Mouse (Mus musculus) gastrocnemius, adult 18-20 months (tissue): Measurements from ENCODE around the gene Bet1l. TPM values are rescaled to one million over a fixed set of nuclear protein-coding genes. Genes with fewer than 3 reads are reported as not detected.

ENCODE experiments used
- DNase-seq: peaks from one replicate; pipeline ENCODE4 v3.0.0; 2021; ENCODE audit warnings: low spot score
- total RNA-seq, 2 experiments: library from RNA; stranded (reverse); gene quantifications; 2 replicates each; pipeline ENCODE4 v1.2.3; 2021

Gene Bet1l
- total RNA-seq, 2 experiments from 2014 or later = 5.0 to 6.1 TPM

DNA sequence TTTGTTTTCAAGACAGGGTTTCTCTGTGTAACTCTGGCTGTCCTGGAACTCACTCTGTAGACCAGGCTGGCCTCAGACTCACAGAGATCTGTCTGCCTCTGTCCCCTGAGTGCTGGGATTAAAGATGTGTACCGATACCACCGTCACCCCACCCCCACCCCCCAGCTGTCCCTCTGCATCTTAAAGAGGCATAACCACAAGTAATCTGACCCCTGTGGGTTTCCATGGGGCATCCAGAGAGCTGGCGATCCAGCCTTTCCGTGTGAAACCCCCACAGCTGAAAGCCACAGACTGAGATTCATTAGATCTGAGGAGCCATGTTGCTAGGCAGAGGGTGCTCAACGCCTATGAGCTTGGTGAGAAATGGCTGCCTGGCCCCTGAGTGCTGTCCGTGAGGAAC, 2.6 kb upstream of the Bet1l start:
- DNase-seq = no peak

DNA sequence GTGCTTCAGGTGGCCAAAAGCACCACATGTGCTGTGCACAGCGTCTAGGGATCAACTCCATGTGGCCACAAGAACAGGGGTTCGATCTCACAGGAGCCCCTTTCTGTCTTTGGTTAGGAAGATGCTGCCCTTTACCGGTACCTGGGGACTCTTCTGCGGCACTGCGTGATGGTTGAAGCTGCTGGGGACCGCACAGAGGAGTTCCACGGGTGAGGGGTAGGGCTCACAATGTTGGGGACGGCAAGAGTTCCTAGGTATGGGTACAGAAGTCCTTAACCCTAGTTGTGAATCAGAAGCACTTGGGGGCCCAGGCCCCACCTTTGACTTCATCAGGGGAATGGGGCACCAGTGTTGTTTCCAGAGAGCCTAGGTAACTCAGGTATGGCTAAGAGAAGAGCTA, 1.4 kb upstream of the Bet1l start:
- DNase-seq = no peak

DNA sequence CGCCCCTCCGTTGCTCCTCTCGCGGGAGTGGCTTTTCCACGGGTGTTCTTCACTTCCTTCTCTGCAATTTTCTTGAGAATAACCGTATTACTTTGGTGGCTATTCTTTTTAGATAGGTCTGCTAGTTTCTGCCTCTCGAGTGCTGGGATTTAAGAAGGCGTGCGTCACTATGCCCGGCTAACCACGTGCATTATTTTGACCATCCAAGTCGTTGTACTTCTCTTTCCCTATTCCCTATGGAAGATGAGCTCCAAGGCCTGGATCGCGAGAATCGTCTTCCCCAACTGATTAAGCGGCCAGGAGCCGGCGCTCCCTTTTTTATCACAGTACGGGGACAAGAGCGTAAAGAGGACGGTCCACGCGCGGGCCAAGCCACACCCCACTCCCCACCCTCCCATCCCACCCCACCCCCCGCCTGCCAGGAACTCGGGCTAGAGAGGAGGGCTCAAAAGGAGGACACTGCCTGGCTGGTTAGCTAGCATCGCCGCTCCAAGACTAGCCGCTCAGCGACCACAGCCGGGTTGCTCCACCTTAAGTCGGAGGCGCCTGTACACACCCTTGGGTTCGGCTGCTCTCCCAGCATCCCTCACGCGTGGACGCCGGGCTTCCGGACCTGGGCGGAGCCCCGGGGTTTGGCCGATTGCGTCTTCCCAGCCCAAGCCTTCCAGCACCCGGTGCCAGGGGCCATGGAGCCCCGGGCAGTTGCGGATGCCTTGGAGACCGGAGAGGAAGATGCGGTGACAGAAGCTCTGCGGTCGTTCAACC, 410 bp downstream of the Bet1l start, which contains the start of gene Ric8a:
Gene Ric8a, plus strand, starts transcription at position 173 of the 765 bp plus-strand sequence.
- DNase-seq = peak; percentile 92

DNA sequence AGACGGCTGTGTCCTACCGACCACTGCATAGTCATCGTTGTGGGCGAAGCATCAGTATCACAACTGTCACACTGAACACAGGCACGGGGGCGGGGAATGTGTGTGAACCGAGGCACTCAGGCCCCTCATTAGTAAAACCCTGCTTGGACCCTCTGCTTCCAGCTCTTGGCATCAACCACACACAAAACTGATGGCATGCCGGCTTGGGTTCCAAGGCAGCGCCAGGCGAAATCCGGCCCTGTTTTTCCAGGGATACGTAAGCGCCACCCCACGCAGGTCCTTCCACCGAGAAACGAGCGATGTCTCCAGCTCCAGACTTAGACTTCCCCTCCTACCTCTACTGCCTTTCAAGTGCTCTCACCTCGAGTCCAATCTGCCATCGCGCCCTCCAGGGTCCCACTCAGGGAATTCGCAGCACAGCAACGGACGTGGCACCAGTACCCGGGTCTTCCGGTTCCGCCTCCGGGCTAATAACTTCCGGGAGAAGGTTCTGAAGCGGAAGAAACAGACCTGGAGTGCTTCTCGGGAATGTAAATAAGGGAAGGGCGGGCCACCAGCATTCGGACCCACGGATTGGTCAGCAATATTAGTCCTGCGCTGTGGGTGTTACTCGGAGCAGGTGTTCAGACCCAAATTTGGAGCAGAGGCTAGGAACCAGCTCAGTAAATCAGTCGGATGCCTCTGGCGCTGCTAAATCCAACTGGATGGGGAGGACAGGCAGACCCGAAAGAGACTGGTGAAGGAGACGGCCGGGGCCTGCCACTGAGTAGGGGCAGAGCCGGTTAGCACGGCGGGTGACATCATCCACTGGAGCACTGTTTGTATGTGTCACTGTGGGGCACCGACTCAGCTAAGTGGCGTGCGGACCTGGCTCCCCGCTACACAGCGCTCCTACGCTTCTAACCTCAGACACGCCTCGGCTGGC, 1.3 kb downstream of the Bet1l start, which contains the start of gene Gm45785:
Gene Gm45785, minus strand, starts transcription at position 472 of the 925 bp plus-strand sequence.
- DNase-seq = peak; percentile 91

DNA sequence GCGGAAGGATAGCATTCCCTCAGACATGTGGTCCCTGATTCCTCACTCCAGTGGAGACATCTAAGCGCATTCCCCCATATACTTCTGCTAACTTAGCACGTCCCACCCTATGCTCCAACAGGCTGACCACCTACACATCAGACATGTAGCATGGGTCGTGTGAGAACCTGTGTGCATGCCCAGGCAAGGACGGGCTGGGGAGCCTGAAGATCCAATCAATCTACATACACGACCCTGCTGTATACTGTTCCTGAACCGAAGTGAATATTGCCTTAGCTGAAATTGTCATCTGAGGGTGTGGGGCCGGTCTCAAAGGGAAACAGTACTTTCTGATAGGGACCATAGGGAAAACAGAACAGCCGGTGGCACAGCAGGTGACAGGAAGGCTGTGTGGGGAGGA, 2.2 kb downstream of the Bet1l start:
- no peak for DNase-seq

DNA sequence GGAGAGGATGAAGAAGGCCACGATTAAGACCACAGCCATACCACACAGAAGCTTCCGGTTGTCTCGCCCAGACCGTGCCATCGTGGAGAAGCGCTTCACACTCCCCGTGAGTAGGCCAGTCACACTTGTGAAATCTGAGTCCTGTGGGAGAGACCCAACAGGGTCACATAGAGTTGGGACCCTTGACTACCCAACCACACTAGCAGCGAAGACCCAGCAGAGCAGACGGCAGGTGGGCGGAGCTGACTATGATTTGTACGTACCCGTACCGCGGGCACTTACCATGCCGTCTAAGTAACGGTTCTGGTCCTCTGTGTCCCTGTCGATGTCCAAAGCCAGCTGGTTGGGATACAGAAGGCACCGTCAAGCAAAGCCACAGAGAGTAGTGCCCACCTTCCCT, 2.9 kb downstream of the Bet1l start:
- DNase-seq = no peak

DNA sequence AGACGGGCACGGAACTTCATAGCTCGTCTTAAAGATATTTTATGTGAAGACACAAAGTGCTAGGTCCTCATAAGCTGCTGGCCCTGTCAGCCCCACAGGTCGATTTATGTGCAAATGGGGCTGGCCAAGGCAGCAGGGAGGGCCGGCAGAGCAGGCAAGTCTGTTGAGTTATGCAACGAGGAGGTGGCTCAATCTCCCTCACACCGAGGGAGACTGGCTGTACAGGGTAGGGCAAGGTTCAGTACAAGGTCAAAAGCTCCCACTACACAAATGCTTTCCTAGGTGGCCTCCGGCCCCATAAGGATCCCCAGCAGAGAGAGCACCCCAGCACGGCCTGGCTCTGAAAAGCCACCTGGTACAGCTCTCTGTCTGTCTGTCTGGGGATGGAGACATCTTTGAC, 4.0 kb downstream of the Bet1l start:
- no peak for DNase-seq

DNA sequence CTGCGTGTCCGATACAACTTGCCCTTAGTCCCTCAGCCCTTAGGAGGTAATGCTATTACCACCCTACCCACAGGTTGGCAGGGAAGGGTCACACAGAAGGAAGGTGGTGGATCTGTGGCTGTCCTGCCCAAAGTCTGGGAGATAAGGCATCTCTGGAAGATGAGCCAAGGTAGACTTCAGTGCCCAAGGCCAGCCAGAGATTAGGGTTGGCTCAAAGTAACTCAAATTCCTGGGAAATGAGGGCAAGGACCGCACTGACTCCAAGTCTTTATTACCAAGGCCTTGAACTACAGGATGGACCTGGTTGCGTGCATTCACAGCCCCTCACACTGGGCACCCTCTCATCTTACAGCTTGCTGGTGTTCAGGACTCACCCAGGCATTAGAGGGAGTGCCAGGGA, 5.5 kb downstream of the Bet1l start:
- DNase-seq = no peak

DNA sequence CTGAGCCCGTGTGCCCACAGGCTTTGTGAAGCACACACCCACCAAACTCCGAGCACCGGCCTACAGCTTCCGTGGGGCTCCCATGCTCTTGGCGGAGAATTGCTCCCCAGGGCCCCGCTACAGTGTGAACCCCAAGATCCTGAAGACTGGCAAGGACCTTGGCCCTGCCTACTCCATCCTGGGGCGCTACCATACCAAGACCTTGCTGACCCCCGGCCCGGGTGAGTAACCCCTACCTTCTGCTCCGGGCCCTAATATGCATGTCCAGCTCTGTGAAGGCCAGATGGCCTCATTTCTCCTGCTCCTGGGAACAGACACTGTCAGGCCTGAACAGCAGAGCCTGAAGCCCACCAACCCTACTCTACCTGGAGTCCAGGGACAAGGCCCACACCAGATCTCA, 8.8 kb downstream of the Bet1l start:
- no peak for DNase-seq

DNA sequence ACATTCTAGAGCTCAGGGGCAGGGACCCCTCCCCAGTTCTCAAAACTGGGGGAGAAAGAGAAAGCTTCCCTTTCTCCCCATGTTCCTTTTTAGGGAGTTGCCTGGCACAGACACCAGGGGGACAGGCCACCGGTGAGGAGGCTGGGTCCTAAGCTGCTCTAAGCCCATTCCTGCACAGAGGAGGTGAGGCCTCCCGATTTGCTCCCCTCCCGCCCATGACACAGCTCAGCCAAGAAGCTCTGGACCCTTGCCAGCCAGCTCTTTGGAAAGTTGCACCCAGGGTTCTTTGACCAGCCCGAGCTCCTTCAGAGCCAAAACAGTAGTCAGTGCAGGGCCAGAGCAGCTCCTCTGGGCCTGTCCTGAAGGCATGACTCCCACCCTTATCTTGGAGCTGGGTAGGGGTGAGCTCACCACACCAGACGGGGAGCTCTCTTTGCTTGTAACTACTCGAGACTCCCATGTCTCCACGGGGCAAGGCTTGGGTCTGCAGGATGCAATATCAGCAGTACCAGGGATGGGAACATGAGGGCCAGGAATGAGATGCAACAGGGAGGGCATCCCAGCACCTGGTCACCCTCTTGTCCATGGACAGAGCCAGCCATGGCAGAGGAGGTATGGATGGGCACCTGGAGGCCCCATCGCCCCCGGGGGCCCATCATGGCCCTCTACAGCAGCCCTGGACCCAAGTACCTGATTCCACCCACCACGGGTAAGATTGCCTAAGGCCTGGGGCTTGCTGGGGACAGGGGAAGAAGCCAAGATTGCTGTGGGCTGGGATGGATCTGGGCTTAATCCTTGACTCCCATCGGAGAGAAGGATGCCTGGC, 9.4 kb downstream of the Bet1l start, which contains the start of gene Odf3:
Gene Odf3, plus strand, starts transcription at position 51 of the 826 bp plus-strand sequence.
- DNase-seq = no peak

DNA sequence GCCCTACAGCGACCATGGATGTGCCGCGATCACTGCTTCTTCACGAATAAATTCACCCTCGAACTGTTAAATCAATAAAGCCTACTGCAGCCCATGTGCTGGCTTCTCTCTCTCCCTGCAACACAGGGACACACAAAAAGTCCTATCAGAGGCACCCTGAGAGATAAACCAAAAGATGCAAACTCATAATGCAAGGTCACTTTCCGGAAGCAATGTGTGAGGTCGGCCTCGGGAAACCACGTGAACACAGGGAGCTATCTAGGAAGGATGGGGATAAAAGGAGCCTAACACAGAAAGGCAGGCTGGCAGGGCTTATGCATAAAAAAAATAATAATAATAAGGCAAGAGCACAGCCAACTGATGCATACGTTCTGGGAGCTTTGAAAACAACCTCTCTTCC, 10.7 kb downstream of the Bet1l start:
- DNase-seq = no peak

DNA sequence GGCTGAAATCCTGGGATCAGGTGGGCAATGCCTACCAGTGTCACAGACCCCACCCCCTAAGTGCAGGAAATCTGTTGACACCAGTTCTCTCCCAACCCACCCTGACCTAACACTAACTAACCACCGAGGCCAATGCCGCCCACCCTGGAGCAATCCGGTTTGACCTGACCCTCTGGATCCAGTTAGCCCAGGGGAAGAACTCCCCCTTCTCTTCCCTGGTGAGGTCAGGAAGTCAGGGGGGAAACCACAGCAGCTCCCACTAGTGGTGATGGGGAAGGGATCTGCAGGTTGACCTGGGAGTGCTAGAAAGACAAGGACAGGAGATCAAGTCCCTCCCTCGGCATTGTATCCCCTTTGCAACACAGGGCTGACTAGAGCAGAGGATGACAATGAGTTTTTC, 11.7 kb downstream of the Bet1l start:
- DNase-seq = no peak

DNA sequence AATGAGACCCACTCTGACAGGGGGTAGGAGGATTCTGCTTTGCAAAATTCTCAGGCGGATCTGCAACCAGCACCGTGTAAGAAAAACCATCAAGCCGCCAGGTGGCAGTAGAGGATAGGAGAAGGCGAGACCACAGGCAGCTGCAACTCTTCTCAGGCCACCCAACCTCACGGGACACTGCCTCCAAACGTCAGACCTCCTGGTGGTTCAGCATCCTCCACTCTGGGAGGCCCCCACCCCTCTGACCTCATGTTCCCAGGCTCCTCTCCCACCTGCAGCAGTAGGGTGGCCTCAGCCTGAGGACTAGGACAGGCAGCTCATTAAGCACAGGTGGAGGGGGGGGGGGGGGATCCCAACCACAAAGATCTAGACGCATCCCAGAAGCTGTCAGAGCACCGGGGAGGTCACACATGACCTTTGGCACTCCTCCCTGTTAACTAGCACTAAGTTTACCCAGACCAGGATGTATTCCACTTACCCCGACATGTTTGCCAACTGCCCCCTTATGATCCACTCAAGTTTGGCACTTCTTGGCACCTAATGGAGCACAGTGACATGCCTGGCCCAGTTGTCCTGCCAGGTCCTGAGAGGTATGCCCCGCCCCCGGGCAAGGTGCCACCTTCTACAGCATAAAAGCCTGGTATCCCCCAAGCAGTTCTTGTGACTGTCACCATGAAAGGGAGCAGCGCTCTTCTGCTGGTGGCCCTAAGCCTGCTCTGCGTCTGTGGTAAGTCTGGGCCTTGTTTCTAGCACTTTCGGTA, 12.3 kb downstream of the Bet1l start, which contains the start of gene Scgb1c1:
Gene Scgb1c1, plus strand, starts transcription at position 643 of the 761 bp plus-strand sequence.
- peak; percentile 91 for DNase-seq

DNA sequence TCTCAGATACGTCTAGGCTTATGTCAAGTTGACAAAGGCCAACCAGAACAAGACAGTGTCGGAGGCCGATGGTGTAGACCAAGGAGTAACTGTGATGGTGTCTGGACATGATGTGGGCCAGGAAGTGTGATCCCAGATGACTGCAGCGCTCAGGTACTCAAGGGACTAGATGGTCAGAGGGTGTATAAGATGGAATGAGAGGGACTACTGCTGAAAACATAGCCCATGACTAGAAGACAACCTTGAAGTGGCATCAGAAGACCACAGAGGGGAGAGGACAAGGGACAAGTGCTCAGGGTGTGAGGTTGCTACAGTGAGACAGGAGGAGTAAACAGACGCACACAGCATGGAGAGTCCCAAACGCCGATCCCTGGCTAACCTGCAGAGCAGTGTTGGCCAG, 13.6 kb downstream of the Bet1l start:
- no peak for DNase-seq

DNA sequence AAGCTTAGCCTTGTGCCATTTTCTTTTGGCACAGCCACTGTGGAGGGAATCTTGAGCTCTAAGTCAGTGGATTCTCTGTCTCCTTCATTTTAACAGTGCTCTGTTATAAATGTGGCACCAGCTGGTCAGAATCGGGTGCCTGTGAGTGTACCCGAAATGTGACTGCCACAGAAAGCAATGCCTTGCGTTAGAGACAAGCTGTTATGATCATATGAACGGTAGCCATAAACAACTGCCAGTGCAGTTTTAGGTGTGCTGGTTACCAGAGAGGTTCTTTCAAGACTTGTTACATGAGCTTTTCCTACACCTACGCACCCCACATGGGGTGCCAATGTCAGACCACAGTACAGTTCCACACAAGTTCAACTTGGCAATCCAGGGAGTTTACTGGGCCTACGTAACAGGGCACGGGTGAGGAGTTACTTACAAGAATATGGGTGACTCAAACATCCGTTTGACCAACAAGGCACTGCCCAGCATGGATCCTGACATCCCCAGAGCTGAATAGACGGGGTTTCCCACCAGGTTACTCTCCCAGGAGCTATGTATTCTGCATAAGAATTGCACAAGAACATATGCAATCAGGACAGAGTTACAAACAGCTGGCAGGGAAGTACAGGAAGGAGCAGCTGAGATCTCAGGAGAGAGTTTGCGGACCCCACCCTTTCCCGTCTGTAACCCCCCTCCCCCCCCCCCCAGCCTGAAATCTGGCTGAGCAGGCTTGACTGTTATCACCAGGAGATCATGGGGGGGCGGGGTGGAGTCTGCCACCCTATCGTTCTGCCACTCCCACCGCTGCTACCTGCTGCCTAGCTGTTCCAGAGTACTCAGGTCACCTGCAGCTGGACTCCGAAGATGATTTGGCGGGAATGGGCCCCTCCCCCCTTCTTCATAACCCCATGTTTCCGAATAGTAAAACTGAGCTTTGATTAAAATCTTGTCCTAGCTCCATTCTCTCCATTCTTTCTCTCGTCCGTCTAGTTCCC, 16.3 kb downstream of the Bet1l start:
- DNase-seq = no peak

DNA sequence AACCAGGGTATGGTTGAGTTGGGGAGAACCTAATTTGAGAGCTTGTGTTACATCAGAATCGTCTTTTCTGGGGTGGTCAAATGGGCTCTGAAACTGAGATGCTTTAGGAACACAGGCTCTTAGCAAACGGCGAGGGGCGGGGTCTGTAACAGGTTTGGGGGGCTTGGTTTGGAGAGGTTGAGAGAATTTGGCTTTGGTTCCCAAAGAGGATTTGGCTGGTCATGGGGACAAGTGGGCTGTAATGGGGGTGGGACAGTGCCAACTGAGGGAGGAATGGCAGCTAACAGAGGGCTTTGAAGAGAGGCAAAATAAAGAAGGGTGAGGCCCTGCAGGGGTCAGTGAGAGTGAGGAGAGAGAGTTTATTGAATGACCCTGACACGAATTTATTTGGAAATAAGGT, 17.8 kb downstream of the Bet1l start:
- no peak for DNase-seq

DNA sequence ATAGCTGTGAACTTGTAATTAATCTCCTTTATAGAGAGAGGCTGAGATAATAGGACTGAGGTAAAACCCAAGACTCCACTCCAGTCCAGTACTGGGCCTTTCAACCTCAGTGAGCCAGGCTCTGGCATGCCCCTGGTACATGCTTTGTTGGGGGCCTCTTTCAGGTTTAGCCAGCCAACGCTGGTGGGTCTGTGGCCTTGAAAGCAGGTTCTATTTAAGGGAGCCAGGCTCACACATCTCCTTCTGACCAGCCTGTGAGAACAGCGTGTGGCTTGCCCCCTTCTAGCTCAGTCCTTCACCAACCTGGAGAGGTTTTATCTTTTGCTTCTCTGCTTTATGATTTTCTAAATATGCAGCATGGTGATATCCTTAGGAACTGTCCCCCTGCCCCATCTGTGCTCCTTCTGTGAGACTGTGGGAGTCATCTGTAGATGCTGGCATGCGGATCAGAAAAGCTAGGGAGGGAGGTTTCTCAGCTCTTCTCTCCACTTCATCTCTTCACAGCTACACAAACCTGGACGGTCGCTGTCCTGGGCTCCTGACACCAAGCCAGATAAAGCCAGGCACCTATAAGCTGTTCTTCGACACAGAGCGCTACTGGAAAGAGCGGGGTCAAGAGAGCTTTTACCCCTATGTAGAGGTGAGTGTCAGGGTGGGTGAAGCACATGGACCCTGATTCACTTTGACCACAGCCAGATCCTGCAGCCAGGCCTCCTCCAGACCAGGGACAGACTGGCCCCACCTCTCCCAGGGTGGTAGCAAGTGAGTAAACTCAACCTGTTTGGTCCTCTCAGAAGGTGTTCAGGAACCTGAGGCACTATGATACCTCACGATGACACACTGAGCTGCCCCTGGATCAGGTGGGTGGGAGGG, 20.9 kb downstream of the Bet1l start:
- no peak for DNase-seq

DNA sequence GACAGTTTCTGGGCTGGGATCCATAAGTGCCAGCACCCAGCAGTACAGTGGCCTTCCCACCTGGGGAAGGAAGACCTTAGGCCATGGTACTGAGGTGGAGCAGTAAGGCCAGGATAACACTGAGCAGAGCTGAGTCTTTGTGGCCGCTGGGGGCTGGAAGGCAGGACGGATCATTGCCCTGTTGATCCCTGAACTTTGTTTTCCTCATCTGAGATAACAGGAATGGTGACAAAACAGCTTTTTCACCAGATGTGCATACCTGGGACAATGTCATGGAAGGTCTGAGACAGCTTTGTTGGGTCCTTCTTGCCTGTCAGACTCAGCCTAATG, 21.7 kb downstream of the Bet1l start:
- no peak for DNase-seq
